Mouse (Mus musculus) forebrain, embryonic 12.5 days (tissue): ENCODE data around the gene Ces1h. TPM values are rescaled to one million over a fixed set of nuclear protein-coding genes. Genes with fewer than 3 reads are reported as not detected.
"Not testable (repeated sequence)": the region's sequence is repeated elsewhere in the genome, so short reads cannot be mapped to it uniquely, and the experiment has no call there.

Experiments
- ATAC-seq: fragments of 200-750 bp; cut with Nextera tagmentation; 2 replicates; pipeline ENCODE4 v1.8.0; 2017; ENCODE audit warnings: moderate TSS enrichment; ENCODE audit not compliant: low FRiP score
- H3K27ac ChIP-seq: fragments of 300-500 bp; sonication (generic); 2 replicates; pipeline ENCODE4 v1.5.1; 2016; ENCODE audit warnings: mild to moderate bottlenecking
- H3K27me3 ChIP-seq: fragments of 300-500 bp; sonication (generic); 2 replicates; pipeline ENCODE4 v1.6.1; 2016; ENCODE audit warnings: mild to moderate bottlenecking
- H3K36me3 ChIP-seq: fragments of 300-500 bp; sonication (generic); replicated peaks from 2 replicates; pipeline ENCODE4 v1.6.1; 2016; ENCODE audit warnings: mild to moderate bottlenecking
- H3K4me1 ChIP-seq: fragments of 300-500 bp; sonication (generic); 2 replicates; pipeline ENCODE4 v1.6.1; 2016
- H3K4me2 ChIP-seq: fragments of 300-500 bp; sonication (generic); 2 replicates; pipeline ENCODE4 v1.6.1; 2016; ENCODE audit warnings: mild to moderate bottlenecking, moderate library complexity
- H3K4me3 ChIP-seq: fragments of 300-500 bp; sonication (generic); replicated peaks from 2 replicates; pipeline ENCODE4 v1.5.1; 2016; ENCODE audit warnings: mild to moderate bottlenecking
- H3K9ac ChIP-seq: fragments of 300-500 bp; sonication (generic); 2 replicates; pipeline ENCODE4 v1.6.1; 2016; ENCODE audit warnings: mild to moderate bottlenecking
- H3K9me3 ChIP-seq: fragments of 300-500 bp; sonication (generic); 2 replicates; pipeline ENCODE4 v1.6.1; 2016
- WGBS: fragments of 180-500 bp; shearing (Covaris S2); methylation state at CpG from one replicate; pipeline ENCODE4 v1.1.7; 2016; 5-methylcytosine and 5-hydroxymethylcytosine counted together
- polyA plus RNA-seq: library from polyadenylated mRNA; unstranded; fragments of >200 nt; fragmentation: Nextera tagmentation; extraction: Ambion mirVana; gene quantifications from 2 replicates; pipeline ENCODE4 v1.2.1, GENCODE M21; 2016

Ces1h gene
- not detected in 2 replicates for polyA plus RNA-seq

DNA sequence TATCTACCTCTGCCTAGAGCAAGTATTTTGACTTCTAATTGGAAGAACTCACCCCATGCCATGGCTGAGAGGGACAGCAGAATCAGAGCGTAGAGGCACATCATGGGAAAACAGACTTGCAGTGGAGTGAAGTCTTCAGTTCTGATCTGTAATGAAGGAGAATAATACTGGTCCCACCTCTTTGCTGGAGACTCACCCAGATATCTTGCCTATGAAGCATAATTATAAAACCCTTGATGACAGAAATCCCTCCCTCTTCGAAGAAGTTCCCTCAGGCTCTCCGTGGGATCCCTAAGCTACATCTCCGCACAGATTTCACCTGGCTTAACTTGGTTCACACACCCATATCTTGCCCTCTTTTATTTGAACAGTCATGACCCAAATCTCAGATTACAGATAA, at the start of gene Ces1h:
Gene Ces1h (minus strand): TSS at position 101 of the 400 bp plus-strand sequence.
- Histone ChIP-seq H3K4me1 (no peaks in the 10 kb centered on the region), H3K9me3 (no peaks in the 10 kb centered on the region), H3K27me3 (no peaks in the 10 kb centered on the region), H3K27ac (no peak within 1 kb of the TSS), H3K4me2 (no peak within 1 kb of the TSS), H3K9ac (no peak within 1 kb of the TSS), H3K36me3 (no peaks in the 10 kb centered on the region), H3K4me3 (no peak within 1 kb of the TSS)
- ATAC-seq = no peak
- 92% methylated on average over 4 of the region's 4 CpGs for WGBS

DNA sequence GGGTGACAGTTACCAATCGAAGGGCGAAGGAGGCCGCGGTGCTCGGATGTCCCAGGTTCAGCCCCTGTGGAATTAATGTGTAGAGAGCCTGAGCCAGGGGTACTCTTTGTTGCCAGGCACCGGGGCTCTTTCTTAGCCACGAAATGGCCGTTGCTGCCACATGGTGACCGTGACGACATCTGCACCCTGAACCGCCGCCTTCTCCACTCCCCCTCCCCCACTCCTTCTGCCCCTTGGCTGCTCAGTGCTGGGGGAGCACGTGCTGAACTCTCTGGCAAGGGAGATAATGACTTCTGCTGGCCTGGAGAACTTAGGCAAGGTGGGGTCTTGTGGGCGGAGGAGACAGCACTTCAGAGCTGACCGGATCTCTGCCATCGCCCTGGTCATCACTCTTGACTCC, 47.7 kb upstream of the Ces1h start:
- no peak for ATAC-seq
- no peaks in the 10 kb centered on the region for H3K36me3 ChIP-seq
- no peak overlapping the region for H3K9ac ChIP-seq
- H3K27me3 ChIP-seq = no peaks in the 10 kb centered on the region
- H3K27ac ChIP-seq = no peak overlapping the region
- H3K4me2 ChIP-seq = no peak overlapping the region
- 90% methylated on average over 16 of the region's 16 CpGs for WGBS
- H3K4me3 ChIP-seq = no peak overlapping the region
- H3K4me1 ChIP-seq = no peaks in the 10 kb centered on the region
- no peaks in the 10 kb centered on the region for H3K9me3 ChIP-seq

DNA sequence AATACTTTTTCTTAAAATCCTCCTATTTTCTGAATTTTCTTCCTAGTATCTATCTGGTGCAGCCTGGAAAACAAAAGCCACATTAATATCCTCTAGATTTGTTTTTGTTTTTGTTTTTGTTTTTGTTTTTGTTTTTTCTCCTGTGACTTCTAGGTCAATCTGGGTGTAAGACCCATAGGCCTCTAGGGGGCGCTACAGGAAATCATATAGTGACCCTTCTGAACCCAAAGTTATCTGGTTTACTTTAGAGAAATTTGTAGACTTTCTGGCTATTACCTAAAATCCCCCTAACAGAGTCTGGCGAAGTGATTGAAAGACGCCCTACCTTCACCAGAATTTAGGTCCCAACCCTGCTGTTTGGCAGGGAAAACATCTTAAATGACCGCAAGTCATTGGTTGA, 35.9 kb upstream of the Ces1h start:
- no peaks in the 10 kb centered on the region for H3K27me3 ChIP-seq
- WGBS = 75% methylated on average over 4 of the region's 4 CpGs
- H3K4me3 ChIP-seq = no peak overlapping the region
- no peaks in the 10 kb centered on the region for H3K4me1 ChIP-seq
- no peaks in the 10 kb centered on the region for H3K36me3 ChIP-seq
- H3K4me2 ChIP-seq = no peak overlapping the region
- no peak for ATAC-seq
- H3K9me3 ChIP-seq = no peaks in the 10 kb centered on the region
- no peak overlapping the region for H3K9ac ChIP-seq
- H3K27ac ChIP-seq = no peak overlapping the region

DNA sequence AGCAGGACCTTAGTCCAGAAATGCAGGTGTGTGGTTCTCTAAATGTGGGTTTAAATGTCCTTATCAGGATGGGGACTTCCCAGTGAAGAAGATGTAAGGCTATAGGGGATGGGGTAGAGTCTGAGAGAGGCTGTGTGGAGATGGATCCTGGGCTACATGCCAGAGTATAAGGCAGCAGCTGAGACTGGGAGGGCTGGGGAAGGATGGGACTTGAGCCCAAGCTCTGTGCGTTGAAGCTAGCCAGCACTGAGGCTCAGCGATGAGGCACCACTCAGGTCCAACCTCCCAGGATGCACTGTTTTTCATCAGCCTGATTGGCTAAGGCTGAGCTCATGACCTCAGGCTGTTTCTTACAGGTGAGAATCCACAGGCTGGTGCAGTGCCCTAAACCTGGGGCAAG, 29.3 kb upstream of the Ces1h start:
- Histone ChIP-seq H3K9ac (no peak overlapping the region), H3K36me3 (no peaks in the 10 kb centered on the region), H3K9me3 (no peaks in the 10 kb centered on the region), H3K4me3 (no peak overlapping the region), H3K4me2 (no peak overlapping the region), H3K4me1 (no peaks in the 10 kb centered on the region), H3K27me3 (no peaks in the 10 kb centered on the region), H3K27ac (no peak overlapping the region)
- no peak for ATAC-seq
- 75% methylated on average over 2 of the region's 2 CpGs for WGBS

DNA sequence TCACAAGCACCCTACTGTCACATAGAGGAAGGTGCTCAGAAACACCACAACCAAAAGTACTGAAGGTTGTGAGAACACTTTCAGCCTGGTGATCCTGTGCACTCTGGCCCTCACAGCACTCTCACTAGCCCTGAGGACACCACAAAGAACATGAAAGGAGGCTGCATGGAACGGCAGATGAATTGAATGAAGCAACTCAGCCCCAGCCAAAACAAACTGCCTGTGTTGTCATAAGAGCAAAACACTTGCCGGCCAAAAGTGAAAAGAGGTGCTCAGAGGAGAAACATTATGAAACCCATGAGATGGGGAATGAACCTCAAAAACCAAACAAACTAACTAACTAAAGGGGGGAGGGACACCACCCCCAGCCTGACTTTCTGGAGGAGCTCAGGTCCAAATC, 20.2 kb upstream of the Ces1h start:
- Histone ChIP-seq H3K4me3 (no peak overlapping the region), H3K27me3 (no peaks in the 10 kb centered on the region), H3K9me3 (no peaks in the 10 kb centered on the region), H3K36me3 (no peaks in the 10 kb centered on the region), H3K4me2 (no peak overlapping the region), H3K4me1 (no peaks in the 10 kb centered on the region), H3K9ac (no peak overlapping the region), H3K27ac (no peak overlapping the region)
- ATAC-seq = no peak
- WGBS = 83% methylated on average over 2 of the region's 2 CpGs

DNA sequence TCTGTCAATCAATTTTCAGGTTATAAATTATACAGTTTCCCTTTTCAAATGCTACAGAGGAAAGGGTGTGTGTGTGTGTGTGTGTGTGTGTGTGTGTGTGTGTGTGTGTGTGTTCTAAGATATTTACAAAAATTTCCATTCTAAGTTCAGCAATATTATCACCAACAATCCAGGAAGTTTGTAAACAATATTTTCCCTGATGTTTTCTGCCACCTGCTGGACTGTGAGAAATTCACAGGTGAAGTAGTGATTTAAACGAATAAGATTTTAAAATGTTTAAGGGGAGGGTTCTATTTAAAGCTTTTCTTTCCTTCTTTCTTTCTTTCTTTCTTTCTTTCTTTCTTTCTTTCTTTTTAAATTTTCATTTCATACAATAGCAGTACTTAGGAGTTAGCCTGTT, 18.5 kb upstream of the Ces1h start:
- H3K9me3 ChIP-seq = no peaks in the 10 kb centered on the region
- H3K4me1 ChIP-seq = no peaks in the 10 kb centered on the region
- no peaks in the 10 kb centered on the region for H3K36me3 ChIP-seq
- ATAC-seq = no peak
- H3K27ac ChIP-seq = no peak overlapping the region
- 31% methylated on average over 1 of the region's 1 CpGs for WGBS
- H3K4me2 ChIP-seq = no peak overlapping the region
- H3K27me3 ChIP-seq = no peaks in the 10 kb centered on the region
- H3K4me3 ChIP-seq = no peak overlapping the region
- no peak overlapping the region for H3K9ac ChIP-seq

DNA sequence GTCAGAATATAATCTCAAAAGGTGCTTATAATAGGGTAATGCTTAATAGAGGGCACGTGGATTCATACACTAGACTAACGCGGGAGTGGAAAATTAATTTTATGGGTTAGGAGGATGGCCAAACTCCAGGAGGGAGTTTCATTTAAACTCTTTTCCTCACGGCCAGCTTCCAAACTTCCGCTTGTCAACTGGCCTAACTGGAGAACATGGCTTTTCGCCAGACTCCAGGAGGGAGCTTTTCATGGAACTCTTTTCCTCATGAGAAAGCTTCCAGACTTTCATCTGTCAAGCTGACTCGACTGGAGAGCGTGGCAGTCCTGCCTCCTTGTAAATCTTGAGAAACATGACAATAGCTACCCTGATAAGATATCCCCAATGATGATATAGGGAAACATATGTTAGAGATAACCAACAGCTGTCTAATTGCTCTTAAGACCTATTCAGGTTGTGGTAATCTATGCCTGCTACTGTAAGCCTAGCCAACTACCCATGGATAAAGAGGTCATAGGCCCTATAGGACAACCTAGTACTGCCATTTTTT, 14.6 kb upstream of the Ces1h start:
- WGBS = 79% methylated on average over 8 of the region's 8 CpGs
- not testable (repeated sequence) for H3K36me3 ChIP-seq, H3K9ac ChIP-seq, H3K9me3 ChIP-seq, ATAC-seq, H3K27me3 ChIP-seq, H3K27ac ChIP-seq, H3K4me3 ChIP-seq, H3K4me2 ChIP-seq, H3K4me1 ChIP-seq

DNA sequence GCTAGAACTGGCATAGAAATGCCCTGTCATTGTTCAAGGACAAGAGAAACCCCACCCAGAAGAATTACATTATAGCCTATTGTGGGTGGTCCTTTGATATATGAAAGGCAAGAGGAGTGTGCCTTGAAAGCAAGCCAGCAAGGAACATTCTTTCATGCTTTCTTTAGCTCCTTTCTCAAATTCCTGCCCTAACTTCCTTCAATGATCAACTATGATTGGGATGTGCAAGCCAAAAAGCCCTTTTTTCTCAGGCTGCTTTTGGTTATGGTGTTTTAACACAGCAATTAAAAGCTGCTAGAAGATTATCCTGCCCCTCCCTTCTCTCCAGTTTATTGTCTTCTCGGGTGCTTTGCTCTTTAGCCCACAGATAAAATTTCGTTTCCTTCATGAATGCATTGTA, 10.0 kb downstream of the Ces1h start:
- H3K9ac ChIP-seq = no peak overlapping the region
- peaks cover 14% of the 10 kb centered on the region; the same call in 1 of the 2 replicates for H3K4me1 ChIP-seq
- no peak for ATAC-seq
- H3K36me3 ChIP-seq = no peaks in the 10 kb centered on the region
- no peaks in the 10 kb centered on the region for H3K27me3 ChIP-seq
- 16% methylated on average over 2 of the region's 2 CpGs for WGBS
- no peak overlapping the region for H3K27ac ChIP-seq
- no peak overlapping the region for H3K4me2 ChIP-seq
- H3K4me3 ChIP-seq = no peak overlapping the region
- H3K9me3 ChIP-seq = no peaks in the 10 kb centered on the region

DNA sequence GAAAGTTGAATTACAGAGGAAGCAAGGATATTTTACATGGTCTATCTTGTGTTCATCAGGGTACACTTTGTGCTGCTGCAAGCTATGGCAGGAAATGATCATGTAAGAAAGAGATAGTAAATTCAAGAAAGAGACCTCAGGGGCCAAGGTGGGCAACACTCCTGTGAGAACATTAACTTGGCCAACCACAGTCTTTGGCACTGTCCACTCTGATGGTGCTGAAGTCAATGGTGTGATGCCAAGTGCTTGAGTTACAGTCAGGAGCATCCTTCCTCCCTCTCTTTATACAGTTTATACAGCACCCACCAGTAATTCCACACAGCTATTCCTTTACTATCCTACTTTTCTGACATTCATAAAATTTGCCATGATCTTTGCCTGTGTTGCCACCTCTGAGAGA, 19.4 kb downstream of the Ces1h start:
- Histone ChIP-seq H3K27ac (no peak overlapping the region), H3K27me3 (no peaks in the 10 kb centered on the region), H3K4me2 (no peak overlapping the region), H3K36me3 (no peaks in the 10 kb centered on the region), H3K4me3 (no peak overlapping the region), H3K9me3 (no peaks in the 10 kb centered on the region), H3K9ac (no peak overlapping the region), H3K4me1 (no peaks in the 10 kb centered on the region)
- ATAC-seq = no peak

DNA sequence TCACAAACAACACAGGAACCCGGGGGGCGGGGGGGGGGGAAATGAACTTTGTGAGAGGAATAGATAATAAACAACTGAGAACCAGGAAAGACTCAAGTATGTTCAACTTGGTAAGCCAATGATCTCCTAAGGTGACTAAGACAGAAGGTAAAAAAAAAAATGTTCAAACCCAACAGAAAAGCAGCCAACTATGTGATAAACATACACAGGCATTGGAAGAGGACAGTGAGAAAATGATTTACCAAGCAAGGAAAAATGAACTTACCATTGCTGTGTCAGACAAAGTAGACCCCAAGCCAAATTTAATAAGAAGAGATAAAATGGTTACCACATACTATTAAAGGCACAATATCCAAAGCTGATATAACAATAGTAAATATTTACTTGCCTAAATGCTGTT, 40.0 kb downstream of the Ces1h start:
- no peak overlapping the region for H3K9ac ChIP-seq
- H3K36me3 ChIP-seq = no peaks in the 10 kb centered on the region
- no peaks in the 10 kb centered on the region for H3K27me3 ChIP-seq
- H3K9me3 ChIP-seq = no peaks in the 10 kb centered on the region
- H3K27ac ChIP-seq = no peak overlapping the region
- H3K4me1 ChIP-seq = no peaks in the 10 kb centered on the region
- H3K4me2 ChIP-seq = no peak overlapping the region
- WGBS = 94% methylated on average over 2 of the region's 2 CpGs
- H3K4me3 ChIP-seq = no peak overlapping the region
- ATAC-seq = no peak

DNA sequence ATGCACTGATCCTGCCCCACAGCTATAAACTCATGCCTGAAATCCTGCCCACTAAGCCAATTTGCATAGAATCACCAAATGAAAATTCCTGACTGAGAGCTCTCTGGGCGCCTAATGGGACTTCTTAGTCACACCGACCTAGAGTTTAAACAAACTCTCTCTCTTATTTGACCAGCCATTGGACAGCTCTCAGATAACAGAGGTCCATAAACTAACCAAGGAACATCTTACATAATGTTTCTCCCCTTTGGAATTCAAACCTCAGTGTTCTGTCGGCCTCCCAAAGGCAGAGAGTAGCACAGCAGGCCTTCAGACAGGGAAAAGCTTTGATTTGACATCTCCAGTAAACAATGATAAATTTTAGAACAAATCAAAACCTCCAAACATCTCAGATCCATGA, 42.3 kb downstream of the Ces1h start, which contains the start of gene Ces1g:
Gene Ces1g (minus strand): TSS at position 102 of the 400 bp plus-strand sequence.
- no peak within 1 kb of the TSS for H3K27ac ChIP-seq
- H3K4me1 ChIP-seq = no peaks in the 10 kb centered on the region
- no peak within 1 kb of the TSS for H3K4me2 ChIP-seq
- ATAC-seq = no peak
- H3K27me3 ChIP-seq = no peaks in the 10 kb centered on the region
- no peaks in the 10 kb centered on the region for H3K36me3 ChIP-seq
- no peaks in the 10 kb centered on the region for H3K9me3 ChIP-seq
- H3K4me3 ChIP-seq = no peak within 1 kb of the TSS
- no peak within 1 kb of the TSS for H3K9ac ChIP-seq
- WGBS = 68% methylated on average over 3 of the region's 3 CpGs

DNA sequence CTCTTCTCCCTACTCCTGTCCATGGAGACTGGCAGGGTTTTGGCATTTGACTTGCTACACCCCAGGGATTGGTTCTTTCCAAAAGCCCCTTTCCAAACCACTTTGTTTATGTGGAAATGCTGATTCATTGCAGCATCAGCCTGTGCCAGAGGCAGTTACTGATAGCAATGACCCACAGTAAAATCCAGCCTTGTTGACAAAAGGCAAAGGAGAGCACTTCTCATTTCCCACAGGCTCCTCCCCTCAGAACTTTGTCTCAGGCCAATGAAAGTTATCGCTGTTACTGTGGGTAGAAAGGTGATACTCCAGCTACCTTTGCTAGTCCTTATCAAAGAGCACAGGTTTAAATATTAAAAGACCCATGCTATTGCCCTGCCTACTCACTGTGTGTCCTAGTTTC, 46.8 kb downstream of the Ces1h start:
- no peaks in the 10 kb centered on the region for H3K36me3 ChIP-seq
- no peak overlapping the region for H3K4me3 ChIP-seq
- no peak overlapping the region for H3K27ac ChIP-seq
- ATAC-seq = no peak
- H3K4me1 ChIP-seq = no peaks in the 10 kb centered on the region
- no peaks in the 10 kb centered on the region for H3K9me3 ChIP-seq
- H3K4me2 ChIP-seq = no peak overlapping the region
- no peaks in the 10 kb centered on the region for H3K27me3 ChIP-seq
- WGBS = 86% methylated on average over 1 of the region's 1 CpGs
- no peak overlapping the region for H3K9ac ChIP-seq

DNA sequence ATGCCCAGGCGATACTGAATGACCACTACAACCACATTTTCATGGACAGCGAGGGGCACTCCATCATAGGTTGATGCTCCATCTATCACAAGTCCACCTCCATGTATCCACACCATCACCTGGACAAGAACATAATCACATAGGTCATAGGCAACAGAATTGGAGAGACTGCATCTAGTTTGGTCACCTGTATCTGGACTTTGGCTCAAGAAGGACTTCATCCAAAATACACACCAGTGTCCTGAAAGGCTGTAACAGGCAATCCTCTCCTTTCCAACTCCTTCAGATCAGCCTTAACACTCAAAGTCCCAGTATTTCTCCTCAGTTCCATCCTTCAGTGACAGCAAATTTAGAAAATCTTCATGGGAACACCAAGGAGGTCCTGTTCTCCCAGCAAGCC, 48.4 kb downstream of the Ces1h start:
- H3K9me3 ChIP-seq = no peaks in the 10 kb centered on the region
- no peak overlapping the region for H3K9ac ChIP-seq
- no peaks in the 10 kb centered on the region for H3K36me3 ChIP-seq
- no peak for ATAC-seq
- H3K4me3 ChIP-seq = no peak overlapping the region
- no peaks in the 10 kb centered on the region for H3K4me1 ChIP-seq
- H3K4me2 ChIP-seq = no peak overlapping the region
- 89% methylated on average over 2 of the region's 2 CpGs for WGBS
- no peaks in the 10 kb centered on the region for H3K27me3 ChIP-seq
- no peak overlapping the region for H3K27ac ChIP-seq
